Mouse (Mus musculus) T-cell, adult 2 months (primary cell): ENCODE data around the gene Vps37d.
"Not testable (repeated sequence)": the region's sequence is repeated elsewhere in the genome, so short reads cannot be mapped to it uniquely, and the experiment has no call there.

Experiments used
- DNase-seq: peaks from one replicate; pipeline ENCODE4 v3.0.0; 2022; ENCODE audit warnings: low spot score

The Vps37d gene

DNA sequence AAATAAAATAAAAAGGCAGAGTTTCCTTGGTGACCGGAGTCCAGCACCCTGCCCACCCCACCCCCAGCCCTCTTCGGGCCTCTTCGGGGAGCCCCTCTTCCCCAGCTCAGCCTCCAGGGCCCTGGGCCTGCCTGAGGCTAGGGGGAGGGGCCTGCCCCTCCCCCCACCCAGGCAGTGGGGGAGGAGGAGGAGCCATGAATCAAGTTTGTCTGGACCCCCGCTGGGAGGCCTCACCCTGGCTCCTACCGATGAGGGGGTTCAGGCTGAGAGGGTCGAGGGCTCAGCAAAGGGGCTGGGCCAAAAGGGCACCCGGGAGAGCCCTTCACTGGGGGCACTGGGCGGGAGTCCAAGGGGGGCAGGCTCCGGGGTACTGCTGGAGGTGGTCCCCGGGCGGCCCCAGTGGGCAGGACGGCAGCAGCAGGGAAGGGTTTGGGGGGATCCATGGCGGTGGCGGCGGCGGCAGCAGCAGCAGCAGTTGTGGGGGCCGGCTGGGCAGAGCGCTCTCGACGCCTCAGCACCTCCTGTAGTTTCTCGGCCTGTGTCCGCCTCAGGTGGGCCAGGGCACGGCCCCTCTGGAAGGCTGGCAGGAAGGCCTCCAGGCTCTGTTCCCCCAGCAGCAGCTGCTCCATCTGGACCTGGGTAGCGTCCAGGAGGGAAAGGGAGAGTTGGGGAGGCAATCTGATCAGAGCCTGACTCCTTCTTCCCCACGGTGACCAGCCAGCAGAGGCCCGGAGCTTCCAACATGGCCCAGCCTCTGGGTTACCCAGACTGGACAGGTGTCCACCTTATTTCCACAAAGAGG, 4.5 kb downstream of the Vps37d start:
- no peak for DNase-seq

DNA sequence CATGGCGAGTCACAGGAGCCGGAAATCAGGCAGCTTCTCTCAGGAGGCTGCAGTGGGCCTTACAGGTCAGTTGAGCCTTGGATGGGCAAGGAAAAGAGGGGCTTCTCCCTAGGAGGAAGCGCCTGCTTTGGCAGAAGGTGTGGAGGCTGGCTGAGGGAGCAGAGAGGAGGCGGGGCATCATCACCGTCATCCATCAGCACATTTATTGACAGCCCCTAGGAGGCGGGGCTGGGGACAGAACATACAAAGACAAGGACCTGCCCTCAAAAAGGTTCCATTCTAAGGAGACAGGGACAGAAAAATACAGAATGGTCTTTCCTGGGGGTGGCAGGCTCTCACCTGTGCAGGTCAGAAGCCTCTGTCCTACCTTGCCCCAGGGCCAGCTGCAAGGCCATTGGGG, 5.3 kb downstream of the Vps37d start:
- DNase-seq, result no peak

DNA sequence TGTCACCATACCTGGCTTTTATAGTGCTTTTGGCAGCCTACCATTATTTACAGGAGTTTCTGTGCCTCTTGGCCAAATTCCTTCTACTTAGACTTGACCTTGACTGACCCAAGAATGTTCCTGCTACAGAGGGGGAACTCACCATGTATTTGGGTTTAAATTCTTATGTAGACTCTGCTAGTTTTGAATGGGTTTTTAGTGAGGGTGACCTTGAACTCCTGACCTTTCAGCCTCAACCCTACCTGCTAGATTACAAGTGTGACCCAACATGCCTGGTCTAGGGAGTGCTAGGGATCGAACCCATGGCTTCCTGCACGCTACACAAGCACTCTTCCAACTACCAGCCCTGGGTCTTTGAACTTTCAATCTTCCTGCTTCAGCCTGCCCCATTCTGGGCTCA, 6.0 kb downstream of the Vps37d start:
- no peak for DNase-seq

DNA sequence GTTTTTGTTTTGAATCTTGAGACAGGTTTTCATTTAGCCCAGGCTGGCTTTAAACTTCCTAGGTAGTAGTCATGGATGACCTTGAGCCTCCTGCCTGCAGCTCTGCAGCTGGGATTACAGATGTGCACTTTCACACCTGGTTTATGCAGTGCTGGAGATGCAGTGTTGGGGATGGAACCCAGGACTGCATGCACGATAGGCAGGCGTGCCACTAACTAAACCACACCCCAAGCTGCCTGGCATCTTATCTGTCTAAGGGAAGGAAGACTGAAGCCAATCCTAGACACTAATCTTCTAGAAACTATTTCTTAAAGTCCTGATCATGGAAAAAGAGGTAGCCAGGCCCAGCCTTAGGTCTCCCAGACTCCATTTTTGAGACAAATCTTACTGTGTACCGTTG, 7.6 kb downstream of the Vps37d start:
- DNase-seq, result no peak

DNA sequence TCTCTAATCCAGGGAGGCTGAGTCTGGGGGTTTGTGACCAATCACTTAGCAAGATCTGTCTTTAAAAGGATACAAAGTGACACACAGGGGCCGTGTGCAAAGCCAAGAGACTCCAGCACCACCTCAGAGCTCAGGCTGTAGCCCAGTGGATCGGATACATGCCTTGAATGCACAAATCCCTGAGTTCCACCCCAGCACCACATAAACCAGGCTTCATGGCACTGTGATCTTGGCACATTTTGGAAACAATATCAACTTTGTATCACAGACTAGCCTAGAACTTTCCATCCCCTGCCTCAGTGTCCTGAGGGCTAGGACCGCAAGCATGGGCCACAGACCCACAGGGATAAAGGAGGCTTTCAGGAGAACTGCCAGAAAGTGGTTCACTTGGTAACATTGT, 12.1 kb downstream of the Vps37d start:
- DNase-seq, result no peak

DNA sequence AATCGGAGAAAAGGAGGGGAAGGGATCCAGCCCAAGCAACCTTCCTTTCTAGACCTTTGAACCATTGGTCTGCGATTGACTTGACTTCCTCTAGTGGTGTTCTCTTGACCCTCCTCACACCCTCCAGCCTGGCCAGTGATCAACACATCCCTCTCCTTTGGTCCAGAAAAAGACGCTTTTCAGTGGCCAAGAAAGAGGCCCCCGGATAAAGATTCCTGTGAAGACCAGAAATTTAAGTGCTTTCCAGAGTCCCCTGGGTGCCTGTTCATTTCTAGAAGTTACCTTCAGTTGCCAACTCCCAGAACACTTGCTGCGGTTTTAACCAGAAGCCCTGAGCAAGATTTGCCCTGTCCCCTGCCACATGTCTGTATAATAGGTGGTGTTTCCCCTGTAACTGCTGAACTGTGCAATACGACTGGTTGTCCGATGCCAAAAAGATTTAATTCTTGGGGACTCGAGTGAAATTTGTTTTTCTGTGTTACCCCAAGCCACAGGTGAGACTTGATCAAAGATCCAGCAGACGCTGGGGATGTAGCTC, 13.1 kb downstream of the Vps37d start, which contains the start of gene Bud23:
TSS of gene Bud23 (minus strand) at position 51 of the 538 bp plus-strand sequence.
- not testable (repeated sequence) for DNase-seq

DNA sequence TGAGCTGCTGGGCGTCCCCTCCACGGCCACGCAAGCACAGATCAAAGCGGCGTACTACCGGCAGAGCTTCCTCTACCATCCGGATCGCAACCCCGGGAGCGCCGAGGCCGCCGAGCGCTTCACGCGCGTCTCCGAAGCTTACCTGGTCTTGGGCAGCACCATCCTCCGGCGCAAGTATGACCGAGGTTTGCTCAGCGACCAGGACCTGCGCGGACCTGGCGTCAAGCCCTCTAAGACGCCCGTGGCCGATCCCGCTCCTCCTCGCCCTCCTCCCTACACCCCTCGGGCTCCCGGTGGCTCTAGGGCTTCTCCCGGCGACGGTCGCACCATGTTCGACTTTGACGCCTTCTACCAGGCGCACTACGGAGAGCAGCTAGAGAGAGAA, 13.7 kb downstream of the Vps37d start:
- no peak for DNase-seq

DNA sequence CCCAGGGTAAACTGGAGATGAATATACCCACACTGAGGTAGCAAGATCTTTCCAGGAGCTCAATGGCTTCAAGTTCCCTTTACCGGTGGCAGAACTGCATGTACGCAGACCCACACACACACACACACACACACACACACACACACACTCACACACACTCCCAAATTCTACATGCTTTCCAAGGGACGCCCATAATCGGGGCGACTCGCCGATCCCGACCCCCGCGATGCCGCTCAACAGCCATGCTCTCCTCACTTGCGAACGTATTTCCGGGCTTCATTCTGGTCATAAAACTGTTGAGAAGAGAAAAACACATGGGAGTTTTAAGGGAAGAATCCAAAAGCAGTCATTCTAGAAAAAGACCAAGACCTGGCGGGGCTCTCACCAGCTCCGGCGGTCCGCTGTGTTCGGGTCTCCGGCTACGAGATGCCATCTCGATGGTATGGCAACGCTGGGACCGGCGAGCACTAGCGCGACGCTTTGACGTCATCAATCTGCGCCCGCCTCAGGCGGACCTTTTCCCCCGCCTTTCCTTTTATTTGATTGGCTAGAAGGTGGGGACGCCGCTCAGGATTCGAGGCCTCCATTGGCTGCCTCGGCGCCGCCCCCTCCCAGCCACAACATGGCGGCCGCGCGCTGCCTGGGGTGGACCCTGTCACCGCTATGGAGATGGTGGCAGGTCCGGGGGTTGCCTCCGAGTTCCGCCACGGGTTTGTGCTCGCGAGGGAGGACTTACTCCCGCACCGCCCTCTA, 14.3 kb downstream of the Vps37d start, which contains the start of gene Dnajc30:
TSS of gene Dnajc30 (plus strand) at position 574 of the 753 bp plus-strand sequence.
- peak; percentile 97 for DNase-seq

DNA sequence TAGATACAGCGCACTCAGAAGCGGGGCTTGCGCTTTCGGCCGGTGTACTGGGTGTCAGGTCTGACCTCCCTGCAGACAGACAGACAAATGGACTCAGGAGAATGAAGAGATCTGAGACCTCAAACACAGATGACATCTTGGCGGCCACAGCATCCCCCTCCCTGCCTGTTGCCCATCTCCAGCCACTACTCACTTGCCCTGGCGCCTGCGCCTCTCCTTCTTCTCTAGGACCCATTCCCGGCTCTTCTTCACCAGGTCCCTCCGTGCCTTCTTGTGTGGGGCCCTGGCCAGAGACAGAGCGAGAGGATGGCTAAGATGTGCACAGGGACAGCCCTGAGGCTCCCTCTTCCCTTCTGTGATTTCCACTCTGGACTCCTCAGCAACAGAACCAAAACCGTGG, 24.7 kb downstream of the Vps37d start:
- DNase-seq, result no peak

DNA sequence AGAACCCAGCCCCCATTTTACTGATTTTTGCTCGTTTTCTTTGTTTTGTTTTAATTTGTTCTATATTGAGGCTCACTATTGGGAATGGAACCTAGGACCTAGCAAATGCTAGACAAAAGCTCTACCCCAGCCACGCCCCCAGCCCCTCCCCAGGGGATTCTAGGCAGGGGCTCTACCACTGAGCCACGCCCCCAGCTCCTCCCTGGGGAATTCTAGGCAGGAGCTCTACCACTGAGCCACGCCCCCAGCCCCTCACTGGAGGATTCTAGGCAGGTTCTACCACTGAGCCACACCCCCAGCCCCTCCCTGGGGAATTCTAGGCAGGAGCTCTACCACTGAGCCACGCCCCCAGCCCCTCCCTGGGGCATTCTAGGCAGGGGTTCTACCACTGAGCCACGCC, 28.8 kb downstream of the Vps37d start:
- not testable (repeated sequence) for DNase-seq

DNA sequence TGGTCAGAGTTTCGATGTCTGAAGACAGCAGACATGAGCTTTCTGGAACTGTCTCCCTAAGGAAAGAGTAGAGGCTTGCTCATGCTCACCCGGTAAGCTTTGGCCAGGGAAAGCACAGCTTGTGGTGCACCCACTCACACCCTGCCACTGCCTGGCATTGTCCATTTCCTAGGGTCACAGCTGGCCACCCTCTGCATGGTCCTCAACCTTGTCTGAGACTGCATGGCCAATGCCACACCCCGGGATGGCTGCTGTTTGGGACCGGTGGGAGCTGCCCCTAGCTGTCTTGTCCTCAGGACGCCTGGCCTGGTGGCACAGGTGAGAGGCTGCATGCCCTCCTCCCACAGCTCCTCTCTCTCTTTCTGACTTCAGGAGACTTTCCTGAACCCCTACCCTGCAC, 29.5 kb downstream of the Vps37d start:
- no peak for DNase-seq

DNA sequence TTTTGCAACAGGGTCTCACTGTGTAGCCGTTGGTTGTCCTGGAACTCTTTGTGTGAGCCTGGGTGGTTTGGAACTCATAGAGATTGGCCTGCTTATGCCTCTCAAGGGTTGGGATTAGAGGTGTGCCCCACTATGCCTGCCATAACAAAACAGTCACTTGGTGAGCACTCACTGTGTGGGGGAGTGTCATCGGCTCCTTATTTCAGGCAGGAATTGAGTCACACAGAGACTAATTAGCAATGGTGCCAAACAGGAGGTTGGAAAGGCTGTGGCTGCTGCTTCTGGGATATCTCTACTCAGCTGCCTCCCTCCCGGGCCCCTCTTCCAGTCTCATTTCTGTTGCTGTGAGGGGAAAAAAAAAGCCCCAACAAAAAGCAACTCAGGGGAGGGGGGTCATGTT, 33.5 kb downstream of the Vps37d start:
- DNase-seq, result no peak

DNA sequence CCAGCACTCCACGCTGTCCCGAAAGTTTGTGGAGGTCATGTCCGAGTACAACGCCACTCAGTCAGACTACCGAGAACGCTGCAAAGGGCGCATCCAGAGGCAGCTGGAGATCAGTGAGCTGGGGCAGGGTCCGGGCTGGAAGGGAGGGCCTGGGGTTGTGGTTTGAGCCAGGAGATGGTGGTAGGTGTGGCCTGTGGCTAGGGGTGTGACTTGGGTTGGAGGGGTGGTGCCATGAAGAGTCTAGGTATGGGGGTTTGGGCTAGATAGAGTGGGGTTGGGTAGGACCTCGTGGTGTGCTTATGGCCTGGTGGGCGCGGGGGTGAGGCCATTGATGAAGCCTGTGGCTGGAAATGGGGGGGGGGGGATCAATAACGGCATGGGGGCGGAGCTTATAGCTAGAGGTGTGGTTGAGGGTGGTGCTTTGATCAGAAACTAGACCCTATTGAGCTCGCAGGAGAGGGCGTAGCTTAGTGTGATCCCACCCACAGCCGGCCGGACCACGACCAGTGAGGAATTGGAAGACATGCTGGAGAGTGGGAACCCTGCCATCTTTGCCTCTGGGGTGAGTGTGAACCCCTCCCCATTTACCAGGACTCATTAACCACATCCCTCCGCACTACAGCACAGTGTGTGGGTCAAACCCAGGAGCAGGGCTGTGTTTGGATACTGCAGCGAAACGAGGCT, 35.8 kb downstream of the Vps37d start:
- no peak for DNase-seq

DNA sequence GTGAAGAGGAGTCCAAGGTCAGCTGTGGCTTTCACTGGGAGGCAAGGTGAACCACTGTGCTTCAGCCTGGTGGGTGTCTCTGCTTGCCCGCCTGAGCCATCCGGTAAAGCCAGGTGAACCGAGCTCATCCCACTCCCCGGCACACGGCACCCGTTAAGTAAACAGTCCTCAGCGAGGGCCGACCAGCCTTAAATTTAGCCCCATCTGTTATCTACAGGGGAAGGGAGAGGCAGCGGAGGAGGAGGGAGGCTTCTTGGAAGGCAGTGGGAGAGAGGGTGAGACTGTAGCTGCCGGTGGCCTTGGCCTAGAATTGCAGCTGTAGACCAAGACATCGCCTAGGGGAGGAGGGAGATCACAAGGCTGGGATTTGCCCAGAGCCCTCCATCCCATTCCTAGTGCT, 37.3 kb downstream of the Vps37d start:
- no peak for DNase-seq

DNA sequence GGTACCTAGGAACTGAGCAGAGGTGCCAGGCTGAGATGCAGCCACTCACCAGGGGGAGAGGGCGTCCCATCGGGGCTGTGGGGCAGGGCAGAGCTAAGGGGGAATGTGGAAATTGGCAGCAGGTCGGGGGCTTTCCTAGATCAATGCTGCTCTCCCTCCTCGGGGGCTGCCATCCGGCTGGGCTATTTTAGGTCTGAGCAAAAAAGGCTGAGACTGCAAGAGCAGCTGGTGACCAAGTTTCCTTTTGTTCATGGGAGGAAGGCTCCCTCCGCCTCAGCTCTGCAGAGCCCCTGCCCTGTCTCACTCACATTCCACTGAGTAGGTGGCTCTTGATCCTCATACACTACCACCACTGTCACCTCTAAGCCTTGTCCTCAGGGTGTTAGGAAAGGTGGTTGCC, 38.0 kb downstream of the Vps37d start:
- DNase-seq, result no peak

DNA sequence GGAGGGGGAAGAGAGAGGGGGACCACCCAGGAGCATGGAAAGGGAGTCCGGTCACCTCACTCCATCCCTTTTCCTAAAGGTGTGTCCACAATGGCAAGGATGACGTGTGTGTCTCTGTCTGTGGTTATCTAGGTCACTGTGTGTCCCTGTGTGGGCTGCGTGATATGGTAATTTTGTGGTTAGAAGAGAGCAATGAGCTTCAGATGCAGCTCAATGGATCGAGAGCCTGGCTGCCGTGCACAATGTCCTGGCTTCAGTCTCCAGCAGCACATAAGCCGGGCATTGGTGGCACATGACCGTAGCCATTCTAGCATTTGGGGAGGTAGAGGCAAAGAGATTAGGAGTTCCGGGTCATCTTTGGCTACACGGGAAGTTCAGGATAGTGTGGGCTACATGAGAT, 38.5 kb downstream of the Vps37d start:
- no peak for DNase-seq

DNA sequence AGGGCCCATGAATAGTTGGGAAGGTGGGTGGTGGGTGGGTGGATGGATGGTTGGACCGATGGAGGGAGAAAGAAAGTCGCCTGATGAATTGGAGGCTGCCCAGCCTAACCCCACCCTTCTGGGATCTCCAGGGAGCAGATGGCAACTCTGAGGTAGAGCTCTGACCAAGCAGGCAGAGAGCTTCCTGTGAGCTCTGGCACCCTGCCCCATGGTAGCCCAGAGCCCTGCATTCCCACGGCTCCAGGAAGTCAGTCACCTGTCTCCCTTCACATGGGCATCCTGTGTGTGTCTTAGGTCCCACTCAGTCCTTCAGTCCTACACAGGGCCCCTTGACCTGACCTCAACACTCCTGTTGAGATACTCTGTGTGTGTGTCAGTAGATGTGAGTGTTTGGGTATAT, 40.1 kb downstream of the Vps37d start:
- no peak for DNase-seq

DNA sequence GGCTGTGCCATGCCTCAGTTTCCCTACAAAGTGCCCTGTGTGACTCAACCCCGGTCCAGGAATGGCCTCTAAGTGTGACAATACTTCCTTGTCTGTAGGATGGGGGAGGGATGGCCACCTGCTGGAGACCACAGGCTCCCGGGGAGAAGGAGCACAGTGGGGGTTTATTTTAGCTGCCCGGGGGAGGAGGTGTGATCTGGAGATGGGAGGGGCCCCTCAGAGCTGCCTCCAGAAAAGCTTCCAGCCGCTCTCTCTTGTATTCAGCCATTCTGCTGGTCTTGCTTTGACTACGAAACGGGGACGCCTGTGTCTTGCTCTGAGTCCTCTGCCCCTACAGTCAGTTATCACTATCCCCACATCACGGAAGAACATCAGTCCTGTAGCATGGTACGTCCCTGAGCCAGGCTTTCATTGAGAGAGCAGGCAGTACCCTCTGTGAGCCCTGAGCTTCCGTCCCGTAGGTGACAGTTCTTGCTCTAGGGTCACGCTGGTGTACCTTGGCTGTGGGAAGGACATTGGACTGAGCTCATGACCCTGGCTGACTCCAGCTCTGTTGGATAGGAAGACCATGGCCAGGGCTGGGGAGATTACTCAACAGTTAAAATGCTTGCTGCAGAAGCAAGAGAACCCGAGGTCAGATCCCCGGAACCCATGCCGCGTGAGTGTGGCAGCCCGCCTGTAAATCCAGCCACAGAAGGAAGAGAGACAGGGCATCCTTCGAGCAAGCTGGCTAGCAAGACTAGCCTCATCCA, 42.3 kb downstream of the Vps37d start:
- no peak for DNase-seq

DNA sequence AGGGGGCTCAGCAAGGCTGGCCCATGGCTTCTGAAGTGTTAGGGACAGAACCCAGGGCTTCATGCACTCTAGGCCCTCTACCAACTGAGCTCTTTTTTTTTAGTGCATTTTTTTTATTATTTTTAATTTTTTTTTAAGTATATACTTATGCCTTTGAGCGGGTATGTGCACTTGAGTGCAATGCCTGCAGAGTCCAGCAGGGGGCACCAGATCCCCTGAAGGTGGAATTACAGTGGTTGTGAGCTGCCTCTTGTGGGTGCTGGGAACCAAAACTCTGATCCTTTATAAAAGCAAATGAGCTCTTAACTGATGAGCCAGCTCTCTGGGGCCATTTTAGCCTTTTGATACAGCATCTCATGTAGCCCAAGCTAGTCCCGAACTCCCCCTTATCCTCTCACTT, 43.5 kb downstream of the Vps37d start:
- no peak for DNase-seq

DNA sequence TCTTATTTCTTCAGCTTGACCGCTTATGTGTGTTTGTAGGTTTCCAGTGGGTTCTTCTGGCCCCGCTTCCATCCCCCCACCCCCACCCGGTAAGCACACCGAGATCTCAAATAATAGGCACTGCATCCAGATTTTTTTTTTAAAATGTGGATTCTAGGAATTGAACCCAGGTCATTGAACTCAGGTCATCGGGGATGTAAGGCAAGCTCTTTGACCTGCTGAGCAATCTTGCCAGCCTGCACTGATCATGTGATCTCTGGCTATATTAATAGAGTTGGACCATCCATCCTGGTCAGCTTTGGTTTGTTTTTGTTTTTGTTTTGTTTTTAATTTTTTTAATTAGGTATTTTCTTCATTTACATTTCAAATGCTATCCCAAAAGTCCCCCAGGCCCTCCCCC, 45.5 kb downstream of the Vps37d start:
- no peak for DNase-seq

DNA sequence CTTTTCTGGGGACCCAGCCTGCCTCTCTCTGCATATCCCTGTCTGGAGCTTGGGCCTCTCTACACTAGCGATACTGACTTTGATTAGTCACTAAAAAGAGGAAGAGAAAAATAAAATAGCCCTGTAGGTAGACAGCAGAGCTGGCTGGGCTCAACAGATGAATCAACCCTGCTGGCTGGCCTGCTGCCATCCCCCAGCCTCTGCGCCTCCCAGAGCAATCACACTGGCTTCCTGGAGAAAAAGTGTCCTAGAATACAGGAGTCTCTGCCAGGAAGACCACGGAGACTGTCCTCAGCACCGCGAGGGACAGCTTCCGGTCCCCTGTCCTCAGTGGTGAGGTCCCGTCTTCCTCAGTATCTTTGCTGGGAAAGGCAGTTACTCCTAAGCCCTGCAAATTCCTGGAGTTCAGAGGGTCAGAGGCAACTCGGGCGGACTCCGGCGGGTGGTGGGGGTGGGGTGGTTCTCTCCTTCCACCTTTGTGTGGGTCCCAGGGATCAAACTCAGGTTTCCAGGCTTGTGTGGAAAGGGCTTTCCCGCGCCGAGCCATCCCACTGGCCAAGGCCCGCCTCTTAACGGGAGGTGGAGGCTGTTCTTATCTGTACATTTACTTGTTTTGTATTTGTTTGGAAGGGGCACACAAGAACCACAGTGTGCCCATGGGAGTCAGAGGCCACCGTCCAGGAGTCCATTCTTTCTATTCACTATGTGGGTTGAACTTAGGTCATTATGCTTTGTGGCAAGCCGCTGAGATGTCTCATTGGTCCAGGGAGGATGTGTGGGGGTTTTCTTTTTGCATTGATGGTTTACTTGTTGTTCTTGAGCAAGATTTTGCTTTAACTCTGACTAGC, 48.8 kb downstream of the Vps37d start:
- no peak for DNase-seq
